Mouse (Mus musculus): Measurements from ENCODE around the gene Bcl2l11.

DNA sequence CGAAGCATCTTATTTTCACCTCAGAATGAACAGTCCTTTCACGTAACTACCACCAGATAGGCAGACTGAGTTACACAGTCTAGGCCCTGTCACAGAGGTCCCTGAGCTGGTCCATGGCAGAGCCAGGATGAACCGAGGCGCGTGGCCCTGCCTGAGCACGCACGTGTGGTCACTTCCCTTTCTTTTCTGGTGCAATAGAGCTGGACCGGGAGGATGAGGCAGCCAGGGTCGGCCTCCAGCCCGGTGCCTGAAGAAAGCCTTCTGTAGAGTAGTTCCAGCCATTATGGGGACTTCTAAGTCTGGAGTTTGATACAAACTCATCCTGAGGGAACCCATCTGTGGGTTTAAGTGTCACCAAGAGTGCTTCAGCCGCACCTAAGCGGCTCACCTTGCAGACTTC is 42.1 kb downstream of the Bcl2l11 start:
- TF ChIP-seq GATA1 (IDR thresholded peaks at IDR 0.05; ENCODE audit: borderline replicate concordance, low read length): no peak
- no peak for TF ChIP-seq FLI1 (IDR thresholded peaks at IDR 0.05; ENCODE audit: low read length)
